Mouse (Mus musculus): ENCODE data around the gene Ankrd7. TPM values are rescaled to one million over a fixed set of nuclear protein-coding genes. Genes with fewer than 3 reads are reported as not detected.
"Not testable (repeated sequence)": the region's sequence is repeated elsewhere in the genome, so short reads cannot be mapped to it uniquely, and the experiment has no call there.

Ankrd7 gene
- polyA plus RNA-seq (2014; fragmentation: Nextera tagmentation; extraction: Ambion mirVana) = 0.23 TPM in 1 of 2 replicates, not detected in the other

DNA sequence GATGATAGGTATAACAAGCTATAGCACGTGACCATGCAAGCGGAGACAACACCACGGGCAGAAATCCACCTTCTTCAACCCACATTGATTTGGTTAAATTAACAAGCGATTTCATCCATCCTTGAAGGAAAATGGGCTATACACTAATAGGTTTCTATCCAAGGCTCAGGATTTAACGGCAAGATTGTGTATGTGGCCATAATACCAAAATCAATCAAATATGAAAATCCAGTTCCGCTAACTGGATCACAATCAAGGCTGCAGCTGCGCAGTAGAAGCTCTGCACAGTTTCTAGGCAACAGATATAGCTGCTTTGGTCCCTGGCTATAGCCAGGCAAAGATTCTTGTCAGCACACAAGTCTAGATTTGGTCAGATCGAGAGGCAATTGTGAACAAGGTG lies at the start of gene Ankrd7:
Ankrd7 (plus strand) TSS at position 301 of the 400 bp plus-strand sequence.
- no peak for ATAC-seq (replicated peaks; ENCODE audit: low FRiP score)
- no peaks in the 10 kb centered on the region for H3K4me1 ChIP-seq (replicated peaks; ENCODE audit: control insufficient read depth, insufficient read depth, low read length)
- WGBS = 91% methylated on average over 8 of the region's 8 CpGs
- no peaks in the 10 kb centered on the region for H3K36me3 ChIP-seq (ENCODE audit: control insufficient read depth, insufficient read depth, low read length)
- H3K27ac ChIP-seq (ENCODE audit: low read depth, low read length) = no peak within 1 kb of the TSS
- H3K4me3 ChIP-seq (ENCODE audit: low read depth, low read length) = no peak within 1 kb of the TSS
- H3K27me3 ChIP-seq (replicated peaks; ENCODE audit: control insufficient read depth, insufficient read depth, low read length) = no peaks in the 10 kb centered on the region
- no peak within 1 kb of the TSS for H3K4me2 ChIP-seq
- H3K9me3 ChIP-seq (ENCODE audit: control insufficient read depth, low read length) = no peaks in the 10 kb centered on the region
- no peak for DNase-seq (ENCODE audit: low spot score)
- no peak within 1 kb of the TSS for H3K9ac ChIP-seq (ENCODE audit: low read depth, low read length)

DNA sequence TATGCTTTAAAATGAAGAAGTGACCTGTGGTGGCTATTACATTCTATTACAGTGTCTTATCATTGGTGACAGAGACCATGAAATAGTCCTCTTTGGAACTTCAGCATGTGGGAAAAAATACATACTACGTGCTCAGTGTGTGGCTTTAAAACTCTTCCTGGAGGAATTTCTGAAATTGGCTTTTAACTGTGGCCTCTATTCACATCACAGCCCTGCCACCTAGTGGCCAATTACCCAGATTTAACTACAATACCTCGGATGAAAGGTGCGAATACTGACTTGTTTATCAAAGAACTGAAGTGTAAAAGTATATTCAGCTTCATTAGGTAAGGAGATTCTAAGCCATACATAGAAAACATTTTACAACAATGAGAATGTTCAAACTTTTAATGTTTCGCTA lies 46.8 kb upstream of the Ankrd7 start:
- WGBS = 16% methylated on average over 4 of the region's 4 CpGs
- DNase-seq (ENCODE audit: low spot score) = no peak
- ATAC-seq (replicated peaks; ENCODE audit: low FRiP score) = no peak

DNA sequence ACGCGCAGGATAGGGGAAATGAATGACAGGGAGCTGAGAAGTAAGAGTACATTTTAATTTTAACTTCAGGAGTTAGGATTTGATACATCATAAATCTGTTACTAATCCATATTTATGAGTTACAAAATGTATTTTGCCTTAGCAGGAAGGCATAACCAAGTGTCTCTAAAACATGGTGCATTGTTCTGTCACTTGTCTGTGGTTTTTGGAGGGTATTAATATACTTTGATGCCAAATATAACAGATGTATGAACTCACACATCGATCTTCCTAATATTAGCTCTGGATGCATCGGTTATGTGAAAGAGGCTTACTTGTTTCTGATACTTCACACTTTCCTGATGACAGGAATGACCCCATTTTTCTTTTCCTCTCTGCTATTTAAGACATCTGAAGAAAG lies 45.9 kb upstream of the Ankrd7 start:
- Histone ChIP-seq H3K4me3 (ENCODE audit: low read depth, low read length) (no peak overlapping the region), H3K36me3 (ENCODE audit: control insufficient read depth, insufficient read depth, low read length) (no peaks in the 10 kb centered on the region), H3K27me3 (replicated peaks; ENCODE audit: control insufficient read depth, insufficient read depth, low read length) (no peaks in the 10 kb centered on the region), H3K4me1 (replicated peaks; ENCODE audit: control insufficient read depth, insufficient read depth, low read length) (no peaks in the 10 kb centered on the region), H3K4me2 (no peak overlapping the region), H3K9ac (ENCODE audit: low read depth, low read length) (no peak overlapping the region), H3K9me3 (ENCODE audit: control insufficient read depth, low read length) (no peaks in the 10 kb centered on the region), H3K27ac (ENCODE audit: low read depth, low read length) (no peak overlapping the region)
- no peak for DNase-seq (ENCODE audit: low spot score)
- no peak for ATAC-seq (replicated peaks; ENCODE audit: low FRiP score)
- 70% methylated on average over 4 of the region's 4 CpGs for WGBS

More for the DNA sequence above, 46.8 kb upstream of the Ankrd7 start:
- no peaks in the 10 kb centered on the region for H3K4me1 ChIP-seq (replicated peaks; ENCODE audit: control insufficient read depth, insufficient read depth, low read length)
- H3K36me3 ChIP-seq (ENCODE audit: control insufficient read depth, insufficient read depth, low read length) = no peaks in the 10 kb centered on the region
- H3K4me3 ChIP-seq (ENCODE audit: low read depth, low read length) = no peak overlapping the region
- no peak overlapping the region for H3K4me2 ChIP-seq
- no peaks in the 10 kb centered on the region for H3K9me3 ChIP-seq (ENCODE audit: control insufficient read depth, low read length)
- H3K9ac ChIP-seq (ENCODE audit: low read depth, low read length) = no peak overlapping the region
- no peaks in the 10 kb centered on the region for H3K27me3 ChIP-seq (replicated peaks; ENCODE audit: control insufficient read depth, insufficient read depth, low read length)
- no peak overlapping the region for H3K27ac ChIP-seq (ENCODE audit: low read depth, low read length)

DNA sequence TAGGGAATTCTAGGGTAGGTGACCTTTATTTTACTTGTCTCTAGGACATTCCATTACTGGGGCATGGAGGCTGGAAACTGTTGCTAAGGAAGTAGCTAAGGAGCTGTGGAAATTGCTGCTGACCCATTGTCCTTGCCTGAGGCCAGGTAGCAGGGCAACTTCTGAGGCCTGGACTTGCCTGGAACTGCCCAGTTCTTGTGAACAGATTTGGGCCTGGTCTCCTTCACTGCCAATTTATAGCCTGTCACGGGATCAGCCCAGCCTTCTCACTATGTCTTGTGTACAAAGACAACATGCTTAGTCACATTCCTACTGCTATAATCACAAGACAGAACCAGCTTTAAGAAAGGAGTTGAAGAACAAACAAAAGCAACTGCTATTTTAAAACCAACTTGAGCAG lies 43.3 kb upstream of the Ankrd7 start:
- Histone ChIP-seq H3K4me1 (replicated peaks; ENCODE audit: control insufficient read depth, insufficient read depth, low read length) (no peaks in the 10 kb centered on the region), H3K9ac (ENCODE audit: low read depth, low read length) (no peak overlapping the region), H3K27me3 (replicated peaks; ENCODE audit: control insufficient read depth, insufficient read depth, low read length) (no peaks in the 10 kb centered on the region), H3K36me3 (ENCODE audit: control insufficient read depth, insufficient read depth, low read length) (no peaks in the 10 kb centered on the region), H3K4me2 (no peak overlapping the region), H3K9me3 (ENCODE audit: control insufficient read depth, low read length) (no peaks in the 10 kb centered on the region), H3K4me3 (ENCODE audit: low read depth, low read length) (no peak overlapping the region), H3K27ac (ENCODE audit: low read depth, low read length) (no peak overlapping the region)
- 52% methylated on average over 1 of the region's 1 CpGs for WGBS
- no peak for DNase-seq (ENCODE audit: low spot score)
- no peak for ATAC-seq (replicated peaks; ENCODE audit: low FRiP score)

DNA sequence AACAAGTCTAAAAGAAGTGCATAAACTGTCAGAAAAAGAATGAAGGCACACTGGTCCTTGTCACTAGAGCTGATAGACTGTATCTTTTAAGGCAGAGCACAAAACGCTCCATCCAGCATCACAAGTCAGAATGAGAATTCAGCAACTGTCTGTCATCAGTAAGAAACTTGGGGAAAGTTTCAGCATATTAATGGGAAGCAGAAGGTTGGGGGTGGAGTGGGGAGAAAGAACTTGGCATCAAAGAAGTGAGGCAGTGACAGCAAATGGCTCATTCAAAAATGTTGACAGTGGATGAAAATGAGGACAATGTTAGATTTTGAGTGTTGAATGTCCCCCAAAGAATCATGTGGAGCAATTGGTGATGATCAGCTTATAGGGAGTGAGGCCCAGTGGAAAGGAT lies 33.2 kb upstream of the Ankrd7 start:
- no peak overlapping the region for H3K27ac ChIP-seq (ENCODE audit: low read depth, low read length)
- no peak for ATAC-seq (replicated peaks; ENCODE audit: low FRiP score)
- H3K36me3 ChIP-seq (ENCODE audit: control insufficient read depth, insufficient read depth, low read length) = no peaks in the 10 kb centered on the region
- 72% methylated on average over 1 of the region's 1 CpGs for WGBS
- no peak for DNase-seq (ENCODE audit: low spot score)
- H3K27me3 ChIP-seq (replicated peaks; ENCODE audit: control insufficient read depth, insufficient read depth, low read length) = no peaks in the 10 kb centered on the region
- H3K9me3 ChIP-seq (ENCODE audit: control insufficient read depth, low read length) = no peaks in the 10 kb centered on the region
- H3K9ac ChIP-seq (ENCODE audit: low read depth, low read length) = no peak overlapping the region
- H3K4me2 ChIP-seq = no peak overlapping the region
- no peak overlapping the region for H3K4me3 ChIP-seq (ENCODE audit: low read depth, low read length)
- H3K4me1 ChIP-seq (replicated peaks; ENCODE audit: control insufficient read depth, insufficient read depth, low read length) = no peaks in the 10 kb centered on the region

DNA sequence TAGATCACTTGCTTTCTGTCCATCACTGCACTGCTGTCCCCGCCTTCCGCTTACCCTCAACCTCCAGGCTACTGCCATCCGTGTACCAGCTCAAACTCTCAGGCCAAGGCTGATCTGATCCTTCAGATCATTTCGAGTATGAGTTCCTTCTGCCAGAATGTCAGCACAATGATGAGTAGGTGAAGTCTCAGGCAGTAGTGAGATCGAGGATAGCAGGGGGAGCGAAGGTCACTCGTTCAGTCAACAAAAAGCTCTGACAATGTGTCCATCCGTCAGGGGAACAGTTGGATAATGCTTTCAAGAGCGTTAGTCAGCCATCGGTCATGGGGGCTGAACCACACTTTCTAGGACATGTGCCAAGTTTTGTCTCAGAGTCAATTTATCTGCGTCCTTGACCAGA lies 21.6 kb upstream of the Ankrd7 start:
- ATAC-seq (replicated peaks; ENCODE audit: low FRiP score); H3K4me2 ChIP-seq; H3K4me3 ChIP-seq (ENCODE audit: low read depth, low read length); H3K9me3 ChIP-seq (ENCODE audit: control insufficient read depth, low read length); H3K4me1 ChIP-seq (replicated peaks; ENCODE audit: control insufficient read depth, insufficient read depth, low read length); H3K27me3 ChIP-seq (replicated peaks; ENCODE audit: control insufficient read depth, insufficient read depth, low read length); DNase-seq (ENCODE audit: low spot score); H3K27ac ChIP-seq (ENCODE audit: low read depth, low read length); H3K9ac ChIP-seq (ENCODE audit: low read depth, low read length); H3K36me3 ChIP-seq (ENCODE audit: control insufficient read depth, insufficient read depth, low read length): not testable (repeated sequence)
- 60% methylated on average over 3 of the region's 11 CpGs for WGBS

DNA sequence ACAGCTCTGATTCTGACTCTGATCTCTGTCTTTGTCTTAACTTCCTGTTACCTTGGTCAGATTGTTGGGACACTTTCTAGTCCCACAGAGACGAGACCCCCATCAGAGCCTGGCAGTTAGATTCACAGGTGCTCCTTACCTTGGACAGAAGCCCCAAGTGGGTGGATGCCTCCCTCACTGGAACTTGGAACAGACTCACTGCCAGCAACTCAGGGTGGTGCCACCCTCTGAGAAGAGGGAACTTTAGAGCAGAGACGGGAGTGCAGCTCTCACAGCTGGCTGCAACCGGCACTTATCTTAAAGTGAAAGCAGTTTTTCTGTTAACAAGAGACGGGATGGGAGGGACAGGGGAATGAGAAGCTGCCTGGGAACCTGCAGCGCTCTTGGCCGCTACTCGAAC lies 20.5 kb upstream of the Ankrd7 start:
- WGBS = 32% methylated on average over 5 of the region's 7 CpGs
- H3K27me3 ChIP-seq (replicated peaks; ENCODE audit: control insufficient read depth, insufficient read depth, low read length) = not testable (repeated sequence)

DNA sequence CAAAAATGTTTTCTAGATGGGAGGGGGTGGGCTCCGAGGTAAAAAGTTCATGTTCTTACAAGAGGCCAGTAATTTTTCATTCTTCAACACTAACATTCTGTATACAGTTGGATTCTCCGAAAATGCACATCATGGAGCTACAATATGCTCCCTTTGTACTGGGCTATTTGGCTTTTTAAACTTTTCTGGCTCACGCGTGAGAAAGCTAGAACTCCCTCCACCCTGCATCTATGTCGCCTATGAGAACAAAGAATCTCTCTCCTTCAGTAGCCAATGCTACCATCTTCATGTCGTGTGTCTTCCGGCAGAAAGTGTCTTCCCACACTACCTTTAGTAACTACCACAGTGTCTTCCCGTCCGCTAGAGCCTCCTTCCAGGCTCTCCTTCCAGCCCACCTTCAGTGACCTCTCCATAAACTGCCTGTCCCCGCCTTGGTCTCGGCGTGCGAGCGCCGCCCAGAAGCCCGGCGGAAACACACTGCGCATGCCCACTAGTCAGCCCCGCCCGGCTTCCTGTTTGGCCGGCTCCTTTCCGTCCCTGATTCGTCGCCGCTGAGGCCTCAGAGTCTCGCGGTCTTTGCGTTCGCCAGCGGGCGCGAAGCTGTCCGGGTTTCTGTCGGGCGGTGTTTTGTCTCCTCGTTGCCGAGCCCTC lies 17.9 kb upstream of the Ankrd7 start, which contains the start of gene Lsm8:
Lsm8 (plus strand) TSS at position 529 of the 651 bp plus-strand sequence.
- WGBS = under 1% methylated on average over 37 of the region's 37 CpGs
- Histone ChIP-seq H3K4me2 (peak within 1 kb of the TSS; percentile 80), H3K27me3 (replicated peaks; ENCODE audit: control insufficient read depth, insufficient read depth, low read length) (no peaks in the 10 kb centered on the region), H3K9me3 (ENCODE audit: control insufficient read depth, low read length) (no peaks in the 10 kb centered on the region), H3K36me3 (ENCODE audit: control insufficient read depth, insufficient read depth, low read length) (peaks cover 7% of the 10 kb centered on the region; the same call in 1 of the 2 replicates), H3K27ac (ENCODE audit: low read depth, low read length) (peak within 1 kb of the TSS; percentile 85), H3K4me3 (ENCODE audit: low read depth, low read length) (peak within 1 kb of the TSS; percentile 84), H3K9ac (ENCODE audit: low read depth, low read length) (peak within 1 kb of the TSS; percentile 78), H3K4me1 (replicated peaks; ENCODE audit: control insufficient read depth, insufficient read depth, low read length) (peaks cover 8% of the 10 kb centered on the region)
- ATAC-seq (replicated peaks; ENCODE audit: low FRiP score) (peak; percentile 100), DNase-seq (ENCODE audit: low spot score) (peak; percentile 93)

More for the DNA sequence above, 20.5 kb upstream of the Ankrd7 start:
- H3K9me3 ChIP-seq (ENCODE audit: control insufficient read depth, low read length); DNase-seq (ENCODE audit: low spot score); ATAC-seq (replicated peaks; ENCODE audit: low FRiP score); H3K36me3 ChIP-seq (ENCODE audit: control insufficient read depth, insufficient read depth, low read length); H3K4me2 ChIP-seq; H3K4me1 ChIP-seq (replicated peaks; ENCODE audit: control insufficient read depth, insufficient read depth, low read length); H3K27ac ChIP-seq (ENCODE audit: low read depth, low read length); H3K4me3 ChIP-seq (ENCODE audit: low read depth, low read length); H3K9ac ChIP-seq (ENCODE audit: low read depth, low read length): not testable (repeated sequence)

DNA sequence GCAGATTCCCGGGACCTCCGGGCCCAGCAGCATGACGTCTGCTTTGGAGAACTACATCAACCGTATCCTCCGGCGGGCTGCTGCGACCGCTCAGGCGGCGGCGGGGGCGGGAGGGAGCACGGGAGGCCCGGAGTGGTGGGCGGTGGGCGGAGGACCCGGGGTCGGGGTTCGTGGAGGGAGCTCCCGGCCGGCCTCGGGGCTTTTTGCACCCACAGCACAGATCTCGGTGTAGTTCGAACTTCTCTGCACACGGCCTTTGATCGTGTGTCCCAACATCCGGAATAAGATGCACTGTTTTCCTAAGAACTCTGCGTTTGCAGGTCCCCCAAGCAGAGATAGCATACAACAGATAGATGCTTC lies 17.4 kb upstream of the Ankrd7 start:
- DNase-seq (ENCODE audit: low spot score) = no peak
- Histone ChIP-seq H3K36me3 (ENCODE audit: control insufficient read depth, insufficient read depth, low read length) (peaks cover 7% of the 10 kb centered on the region; the same call in 1 of the 2 replicates), H3K9me3 (ENCODE audit: control insufficient read depth, low read length) (no peaks in the 10 kb centered on the region), H3K4me3 (ENCODE audit: low read depth, low read length) (peak overlapping the region; percentile 84), H3K27ac (ENCODE audit: low read depth, low read length) (peak overlapping the region; percentile 85), H3K9ac (ENCODE audit: low read depth, low read length) (peak overlapping the region; percentile 78), H3K4me1 (replicated peaks; ENCODE audit: control insufficient read depth, insufficient read depth, low read length) (peaks cover 8% of the 10 kb centered on the region), H3K27me3 (replicated peaks; ENCODE audit: control insufficient read depth, insufficient read depth, low read length) (no peaks in the 10 kb centered on the region), H3K4me2 (peak overlapping the region; percentile 80)
- WGBS = 0% methylated on average over 28 of the region's 28 CpGs
- peak; percentile 57 for ATAC-seq (replicated peaks; ENCODE audit: low FRiP score)

Data from liver, embryonic 11.5 days (tissue).